Mouse (Mus musculus): ENCODE measurements around the gene Nfkbil1.
A peak's percentile ranks its signal among the peaks of the same experiment; 100 is the strongest.

GRCm38 (mm10) chr17:35205380-35205769, 30.2 kb downstream of the Nfkbil1 start:
- TF ChIP-seq CHD2 (IDR thresholded peaks at IDR 0.05; ENCODE audit: low read length) (no peak), POLR2A (IDR thresholded peaks at IDR 0.05; ENCODE audit: low read depth, low read length) (no peak), ZNF384 (IDR thresholded peaks at IDR 0.05; ENCODE audit: low read depth, low read length) (peak; percentile 48), E2F4 (IDR thresholded peaks at IDR 0.05; ENCODE audit: insufficient replicate concordance, low read depth, low read length) (no peak), ETS1 (conservative IDR thresholded peaks at IDR 0.05; ENCODE audit: low read depth, low read length) (0 out of 2 replicates have a peak, but pooled peaks have one; percentile 7), TCF12 (IDR thresholded peaks at IDR 0.05; ENCODE audit: low read depth, low read length) (0 out of 2 replicates have a peak, but pooled peaks have one; percentile 8), PAX5 (IDR thresholded peaks at IDR 0.05; ENCODE audit: low read length) (no peak), CTCF (conservative IDR thresholded peaks at IDR 0.05 in 1 of 2, IDR thresholded peaks at IDR 0.05 in 1 of 2; ENCODE audit: low read depth in 2 of 2, low read length in 2 of 2) (no peak), SMC3 (IDR thresholded peaks at IDR 0.05; ENCODE audit: low read depth, low read length) (no peak), ZMIZ1 (IDR thresholded peaks at IDR 0.05; ENCODE audit: low read depth, low read length) (no peak; the same call in 1 of the 2 replicates)
